Mouse (Mus musculus) thymus, adult 2 months (tissue): ENCODE results near the gene Ecpas. TPM values are rescaled to one million over a fixed set of nuclear protein-coding genes. Genes with fewer than 3 reads are reported as not detected.

Source experiments
- DNase-seq: peaks from one replicate; pipeline ENCODE4 v3.0.0; 2021
- H3K27ac ChIP-seq: fragments of 200-500 bp; 2 replicates; pipeline ENCODE4 v1.5.1; 2012; ENCODE audit warnings: low read length, control low read depth; ENCODE audit not compliant: control insufficient read depth, insufficient read depth
- H3K27me3 ChIP-seq: fragments of 200-500 bp; 2 replicates; pipeline ENCODE4 v1.6.1; 2012; ENCODE audit warnings: mild to moderate bottlenecking, low read length, moderate library complexity, mixed read lengths; ENCODE audit not compliant: control insufficient read depth, insufficient read depth
- H3K36me3 ChIP-seq: fragments of 200-500 bp; 2 replicates; pipeline ENCODE4 v1.6.1; 2012; ENCODE audit warnings: mild to moderate bottlenecking, low read length, moderate library complexity; ENCODE audit not compliant: control insufficient read depth, insufficient read depth
- H3K4me1 ChIP-seq: fragments of 200-500 bp; replicated peaks from 2 replicates; pipeline ENCODE4 v1.6.1; 2012; ENCODE audit warnings: low read length; ENCODE audit not compliant: control insufficient read depth, insufficient read depth
- H3K4me3 ChIP-seq: fragments of 200-500 bp; 2 replicates; pipeline ENCODE4 v1.5.1; 2012; ENCODE audit warnings: mild to moderate bottlenecking, low read length, control low read depth, moderate library complexity; ENCODE audit not compliant: control insufficient read depth, insufficient read depth
- CTCF ChIP-seq: fragments of 200-500 bp; IDR thresholded peaks from 2 replicates; pipeline ENCODE4 v1.5.1; 2012; ENCODE audit warnings: mild to moderate bottlenecking, control low read depth, low read length, moderate library complexity, borderline replicate concordance; ENCODE audit not compliant: control insufficient read depth, poor library complexity, insufficient read depth; ENCODE audit errors: extremely low read depth
- POLR2A ChIP-seq: fragments of 200-500 bp; IDR thresholded peaks from 2 replicates; pipeline ENCODE4 v1.6.1; 2012; ENCODE audit warnings: mild to moderate bottlenecking, low read length, control low read depth, moderate library complexity; ENCODE audit not compliant: control insufficient read depth, poor library complexity, insufficient read depth; ENCODE audit errors: extremely low read depth
- WGBS: fragments of 180-500 bp; shearing (Covaris S2); methylation state at CpG from one replicate; pipeline ENCODE4 v1.1.7; 2018; 5-methylcytosine and 5-hydroxymethylcytosine counted together
- polyA plus RNA-seq: library from polyadenylated mRNA; depleted of rRNA; stranded (reverse); fragments of >200 nt; gene quantifications from 2 replicates; pipeline ENCODE4 v1.2.3, GENCODE M21; 2012

The Ecpas gene
- polyA plus RNA-seq, 1 experiment, result 30.6 TPM

GRCm38 (mm10) chr4:58874373-58874772 is 38.2 kb downstream of the Ecpas start:
- Histone ChIP-seq H3K27me3 (no peaks in the 10 kb centered on the region), H3K27ac (no peak overlapping the region), H3K4me3 (no peak overlapping the region), H3K36me3 (peaks cover 9% of the 10 kb centered on the region), H3K4me1 (no peaks in the 10 kb centered on the region)
- TF ChIP-seq POLR2A, result no peak
- TF ChIP-seq CTCF, result no peak
- whole genome bisulfite sequencing, result 76% methylated on average over 4 of the region's 4 CpGs
- no peak for DNase-seq

- no peaks in the 10 kb centered on the region for H3K27me3 ChIP-seq
- no peak overlapping the region for H3K27ac ChIP-seq
- no peak for DNase-seq
- H3K4me3 ChIP-seq, result no peak overlapping the region
- peaks cover 1% of the 10 kb centered on the region; the same call in 1 of the 2 replicates for H3K36me3 ChIP-seq
- H3K4me1 ChIP-seq, result no peaks in the 10 kb centered on the region
- TF ChIP-seq POLR2A, result no peak
- no peak for TF ChIP-seq CTCF
- WGBS, result 90% methylated on average over 6 of the region's 6 CpGs
Measured at GRCm38 (mm10) chr4:58867242-58867641, 45.3 kb downstream of the Ecpas start.

GRCm38 (mm10) chr4:58832908-58833307 is 79.6 kb downstream of the Ecpas start:
- WGBS, result 94% methylated on average over 3 of the region's 3 CpGs
- no peaks in the 10 kb centered on the region for H3K27me3 ChIP-seq
- no peak for DNase-seq
- no peak overlapping the region for H3K27ac ChIP-seq
- H3K4me3 ChIP-seq, result no peak overlapping the region
- peaks cover 15% of the 10 kb centered on the region; the same call in 1 of the 2 replicates for H3K36me3 ChIP-seq
- no peaks in the 10 kb centered on the region for H3K4me1 ChIP-seq
- TF ChIP-seq CTCF, result no peak
- no peak for TF ChIP-seq POLR2A

- Histone ChIP-seq H3K27ac (no peak overlapping the region), H3K27me3 (no peaks in the 10 kb centered on the region), H3K4me3 (no peak overlapping the region), H3K4me1 (no peaks in the 10 kb centered on the region), H3K36me3 (peaks cover 38% of the 10 kb centered on the region)
- no peak for DNase-seq
- TF ChIP-seq CTCF (no peak), POLR2A (no peak)
- 95% methylated on average over 4 of the region's 4 CpGs for WGBS
Measured at GRCm38 (mm10) chr4:58825921-58826320, 86.6 kb downstream of the Ecpas start.

GRCm38 (mm10) chr4:58787616-58788015 is 124.9 kb downstream of the Ecpas start, which contains the start of gene Olfr267:
Gene Olfr267, minus strand, starts transcription at chr4:58787716.
- DNase-seq, result no peak
- Histone ChIP-seq H3K36me3 (no peaks in the 10 kb centered on the region), H3K27me3 (no peaks in the 10 kb centered on the region), H3K27ac (no peak within 1 kb of the TSS), H3K4me3 (no peak within 1 kb of the TSS), H3K4me1 (no peaks in the 10 kb centered on the region)
- no peak for TF ChIP-seq CTCF
- no peak for TF ChIP-seq POLR2A

GRCm38 (mm10) chr4:58786659-58787058 is 125.9 kb downstream of the Ecpas start:
- no peaks in the 10 kb centered on the region for H3K27me3 ChIP-seq
- no peak for DNase-seq
- no peaks in the 10 kb centered on the region for H3K4me1 ChIP-seq
- H3K36me3 ChIP-seq, result no peaks in the 10 kb centered on the region
- no peak overlapping the region for H3K4me3 ChIP-seq
- H3K27ac ChIP-seq, result no peak overlapping the region
- WGBS, result 89% methylated on average over 3 of the region's 3 CpGs
- no peak for TF ChIP-seq POLR2A
- no peak for TF ChIP-seq CTCF

- no peaks in the 10 kb centered on the region for H3K4me1 ChIP-seq
- H3K27ac ChIP-seq, result no peak overlapping the region
- WGBS, result 97% methylated on average over 3 of the region's 3 CpGs
- H3K36me3 ChIP-seq, result no peaks in the 10 kb centered on the region
- TF ChIP-seq CTCF (no peak), POLR2A (no peak)
- H3K4me3 ChIP-seq, result no peak overlapping the region
- no peaks in the 10 kb centered on the region for H3K27me3 ChIP-seq
- DNase-seq, result no peak
Measured at GRCm38 (mm10) chr4:58763417-58763816, 149.1 kb downstream of the Ecpas start.

- 41% methylated on average over 2 of the region's 2 CpGs for WGBS
- no peaks in the 10 kb centered on the region for H3K36me3 ChIP-seq
- no peak overlapping the region for H3K27ac ChIP-seq
- TF ChIP-seq CTCF (no peak), POLR2A (no peak)
- H3K4me1 ChIP-seq, result no peaks in the 10 kb centered on the region
- DNase-seq, result no peak
- H3K4me3 ChIP-seq, result no peak overlapping the region
- no peaks in the 10 kb centered on the region for H3K27me3 ChIP-seq
Measured at GRCm38 (mm10) chr4:58749510-58749909, 163.0 kb downstream of the Ecpas start.
